Mouse (Mus musculus) CH12.LX (cell line): ENCODE results near the gene Dhx30. TPM values are rescaled to one million over a fixed set of nuclear protein-coding genes. Genes with fewer than 3 reads are reported as not detected.

Source experiments
- DNase-seq: peaks from one replicate; pipeline ENCODE4 v3.0.0-alpha.2; 2013; ENCODE audit errors: extremely low read depth
- H3K27ac ChIP-seq: 2 replicates; pipeline ENCODE4 v1.5.1; 2012; ENCODE audit warnings: low read depth, mild to moderate bottlenecking, control low read depth, moderate library complexity; ENCODE audit not compliant: insufficient read depth
- H3K27me3 ChIP-seq: replicated peaks from 2 replicates; pipeline ENCODE3; 2012; ENCODE audit warnings: inconsistent platforms
- H3K36me3 ChIP-seq, 2 experiments: replicated peaks in 1 of 2; 2 replicates each; pipeline versions ENCODE3 to v1.6.1; 2012; ENCODE audit warnings: inconsistent platforms in 1 of 2, low read length in 1 of 2, mild to moderate bottlenecking in 1 of 2, mixed read lengths in 1 of 2, moderate library complexity in 1 of 2; ENCODE audit not compliant: control insufficient read depth in 1 of 2, insufficient read depth in 1 of 2
- H3K4me1 ChIP-seq, 2 experiments: 2 replicates each; pipeline ENCODE4 v1.6.1; 2012; ENCODE audit warnings: inconsistent platforms in 1 of 2, moderate library complexity in 1 of 2; ENCODE audit not compliant: insufficient read depth in 2 of 2, control insufficient read depth in 1 of 2
- H3K4me2 ChIP-seq: 2 replicates; pipeline ENCODE4 v1.6.1; 2012; ENCODE audit warnings: low read depth, mild to moderate bottlenecking, control low read depth; ENCODE audit not compliant: poor library complexity, insufficient read depth, severe bottlenecking
- H3K4me3 ChIP-seq, 3 experiments: fragments of 150-350 bp in 1 of 3; sonication (generic) in 1 of 3; replicated peaks in 1 of 3; 2 replicates each; pipeline versions ENCODE3 to v1.5.1; 2011 to 2012; ENCODE audit warnings: low read depth in 2 of 3, low read length in 2 of 3, mild to moderate bottlenecking in 2 of 3, moderate library complexity in 2 of 3, control low read depth in 1 of 3, improper control_type of control experiment in 1 of 3, inconsistent platforms in 1 of 3, mixed read lengths in 1 of 3; ENCODE audit not compliant: poor library complexity in 1 of 3
- H3K79me2 ChIP-seq: replicated peaks from 2 replicates; pipeline ENCODE4 v1.6.1; 2012; ENCODE audit warnings: mild to moderate bottlenecking, moderate library complexity; ENCODE audit not compliant: control insufficient read depth, poor library complexity, insufficient read depth, severe bottlenecking; ENCODE audit errors: extremely low read depth
- H3K9ac ChIP-seq: 2 replicates; pipeline ENCODE4 v1.6.1; 2012; ENCODE audit warnings: low read depth, mild to moderate bottlenecking, control low read depth, moderate library complexity; ENCODE audit not compliant: insufficient read depth
- H3K9me3 ChIP-seq: replicated peaks from 2 replicates; pipeline ENCODE3; 2012; ENCODE audit warnings: low read length, inconsistent platforms, mixed read lengths
- BHLHE40 ChIP-seq: IDR thresholded peaks from 2 replicates; pipeline ENCODE4 v1.6.1; 2011; ENCODE audit warnings: mild to moderate bottlenecking, low read depth, low read length, improper control_type of control experiment
- CHD1 ChIP-seq: IDR thresholded peaks from 2 replicates; pipeline ENCODE4 v1.6.1; 2012; ENCODE audit warnings: low read depth, low read length, improper control_type of control experiment, inconsistent platforms
- CHD2 ChIP-seq: IDR thresholded peaks from 2 replicates; pipeline ENCODE4 v1.6.1; 2011; ENCODE audit warnings: low read length, improper control_type of control experiment
- CTCF ChIP-seq, 2 experiments: IDR thresholded peaks in 1 of 2; conservative IDR thresholded peaks in 1 of 2; 2 replicates each; pipeline ENCODE4 v1.5.1; 2011 to 2012; ENCODE audit warnings: low read depth in 2 of 2, low read length in 2 of 2, improper control_type of control experiment in 1 of 2, inconsistent platforms in 1 of 2, mild to moderate bottlenecking in 1 of 2, moderate library complexity in 1 of 2
- E2F4 ChIP-seq: IDR thresholded peaks from 2 replicates; pipeline ENCODE4 v1.6.1; 2011; ENCODE audit warnings: low read depth, low read length, improper control_type of control experiment; ENCODE audit not compliant: insufficient replicate concordance
- ELF1 ChIP-seq: IDR thresholded peaks from 2 replicates; pipeline ENCODE4 v1.6.1; 2014; ENCODE audit warnings: low read depth, mild to moderate bottlenecking, inconsistent platforms, low read length, improper control_type of control experiment
- HCFC1 ChIP-seq: IDR thresholded peaks from 2 replicates; pipeline ENCODE4 v1.6.1; 2012; ENCODE audit warnings: low read depth, mild to moderate bottlenecking, inconsistent platforms, low read length, improper control_type of control experiment
- JUND ChIP-seq: conservative IDR thresholded peaks from 2 replicates; pipeline ENCODE4 v1.6.1; 2011; ENCODE audit warnings: low read depth, low read length, improper control_type of control experiment
- MAFK ChIP-seq: IDR thresholded peaks from 2 replicates; pipeline ENCODE4 v1.6.1; 2011; ENCODE audit warnings: low read length, improper control_type of control experiment; ENCODE audit not compliant: insufficient replicate concordance
- MAX ChIP-seq: IDR thresholded peaks from 2 replicates; pipeline ENCODE4 v1.6.1; 2011; ENCODE audit warnings: low read length, improper control_type of control experiment
- MEF2A ChIP-seq: IDR thresholded peaks from 2 replicates; pipeline ENCODE4 v1.6.1; 2014; ENCODE audit warnings: low read depth, mild to moderate bottlenecking, inconsistent platforms, low read length, improper control_type of control experiment, borderline replicate concordance
- MXI1 ChIP-seq: IDR thresholded peaks from 2 replicates; pipeline ENCODE4 v1.6.1; 2011; ENCODE audit warnings: mild to moderate bottlenecking, low read depth, low read length, improper control_type of control experiment
- MYC ChIP-seq: IDR thresholded peaks from 2 replicates; pipeline ENCODE4 v1.6.1; 2011; ENCODE audit warnings: low read depth, mild to moderate bottlenecking, improper control_type of control experiment, low read length
- NELFE ChIP-seq: IDR thresholded peaks from 2 replicates; pipeline ENCODE4 v1.6.1; 2011; ENCODE audit warnings: low read depth, low read length, improper control_type of control experiment
- NRF1 ChIP-seq: IDR thresholded peaks from 2 replicates; pipeline ENCODE4 v1.6.1; 2014; ENCODE audit warnings: low read depth, mild to moderate bottlenecking, inconsistent platforms, low read length, improper control_type of control experiment, moderate library complexity
- PAX5 ChIP-seq: IDR thresholded peaks from 2 replicates; pipeline ENCODE4 v1.6.1; 2012; ENCODE audit warnings: low read length, inconsistent platforms, mixed read lengths
- POLR2A ChIP-seq: IDR thresholded peaks from 2 replicates; pipeline ENCODE4 v1.6.1; 2011; ENCODE audit warnings: low read depth, mild to moderate bottlenecking, improper control_type of control experiment, low read length
- RAD21 ChIP-seq: IDR thresholded peaks from 2 replicates; pipeline ENCODE4 v1.6.1; 2011; ENCODE audit warnings: low read depth, mild to moderate bottlenecking, low read length, improper control_type of control experiment, moderate library complexity
- SIN3A ChIP-seq: IDR thresholded peaks from 2 replicates; pipeline ENCODE4 v1.6.1; 2012; ENCODE audit warnings: low read length, improper control_type of control experiment, inconsistent platforms
- SMC3 ChIP-seq: IDR thresholded peaks from 2 replicates; pipeline ENCODE4 v1.6.1; 2011; ENCODE audit warnings: low read depth, low read length, improper control_type of control experiment
- TBP ChIP-seq: conservative IDR thresholded peaks from 2 replicates; pipeline ENCODE4 v1.6.1; 2011; ENCODE audit warnings: low read depth, low read length, improper control_type of control experiment
- TCF12 ChIP-seq: IDR thresholded peaks from 2 replicates; pipeline ENCODE4 v1.6.1; 2014; ENCODE audit warnings: low read depth, mild to moderate bottlenecking, inconsistent platforms, low read length, improper control_type of control experiment
- USF2 ChIP-seq: conservative IDR thresholded peaks from 2 replicates; pipeline ENCODE4 v1.6.1; 2011; ENCODE audit warnings: low read depth, low read length, improper control_type of control experiment
- ZC3H11A ChIP-seq: IDR thresholded peaks from 2 replicates; pipeline ENCODE4 v1.6.1; 2012; ENCODE audit warnings: low read depth, mild to moderate bottlenecking, inconsistent platforms, low read length, improper control_type of control experiment
- ZKSCAN1 ChIP-seq: IDR thresholded peaks from 2 replicates; pipeline ENCODE4 v1.6.1; 2012; ENCODE audit warnings: low read depth, inconsistent platforms, low read length, improper control_type of control experiment, borderline replicate concordance
- ZMIZ1 ChIP-seq: IDR thresholded peaks from 2 replicates; pipeline ENCODE4 v1.6.1; 2012; ENCODE audit warnings: low read depth, mild to moderate bottlenecking, inconsistent platforms, low read length, improper control_type of control experiment
- ZNF384 ChIP-seq: IDR thresholded peaks from 2 replicates; pipeline ENCODE4 v1.6.1; 2012; ENCODE audit warnings: low read depth, low read length, improper control_type of control experiment, inconsistent platforms
- dilution Hi-C: fragments of 300-500 bp; cut with MboI; formaldehyde crosslinking; loops from 2 replicates; pipeline ENCODE4 v1.14.3; 2020; ENCODE audit warnings: low sequenced_read_pairs; ENCODE audit not compliant: extremely low pct_unique_long_range_greater_than_20kb, extremely low pct_ligation_motif_present
- in situ Hi-C: fragments of 300-500 bp; cut with MboI; formaldehyde crosslinking; loops from 3 replicates; pipeline ENCODE4 v1.14.3; 2019; ENCODE audit warnings: low sequenced_read_pairs, low pct_ligation_motif_present, low pct_unique_long_range_greater_than_20kb, mixed read lengths
- polyA plus RNA-seq: library from polyadenylated mRNA; unstranded; fragments of >175 nt; gene quantifications from 2 replicates; pipeline ENCODE4 v1.2.1, GENCODE M21; 2012; ENCODE audit warnings: low read depth; ENCODE audit not compliant: insufficient read length
- total RNA-seq, 2 experiments: library from RNA; depleted of rRNA; stranded (reverse); fragments of 300-350 nt in 1 of 2; fragments of >200 nt in 1 of 2; gene quantifications; 2 replicates each; pipeline ENCODE4 v1.2.3; 2012 to 2014

Gene Dhx30
- total and polyA plus RNA-seq, 3 experiments: 68.8 to 129 (median 99.3) TPM

GRCm38 (mm10) chr9:110084201-110084964, 33.2 kb downstream of the Dhx30 start:
- Histone ChIP-seq H3K36me3 (peaks cover 83 to 99% of the 10 kb centered on the region in 2 experiments), H3K27ac (no peak overlapping the region), H3K27me3 (no peaks in the 10 kb centered on the region), H3K9me3 (no peaks in the 10 kb centered on the region), H3K4me3 (no peak overlapping the region), H3K4me1 (peaks cover 0 to 6% of the 10 kb centered on the region in 2 experiments; a peak in 2 of 4 replicates), H3K9ac (no peak overlapping the region), H3K79me2 (no peaks in the 10 kb centered on the region), H3K4me2 (no peak overlapping the region)
- no peak for DNase-seq
- in situ Hi-C loops: no loop called here
- dilution Hi-C loops: no loop called here
- no peak for TF ChIP-seq BHLHE40
- TF ChIP-seq JUND: no peak
- no peak for TF ChIP-seq NELFE
- TF ChIP-seq HCFC1: no peak
- no peak for TF ChIP-seq PAX5
- TF ChIP-seq CHD2: no peak
- no peak for TF ChIP-seq RAD21
- TF ChIP-seq TCF12: no peak
- no peak for TF ChIP-seq MAX
- TF ChIP-seq MXI1: no peak
- TF ChIP-seq MYC: no peak
- no peak for TF ChIP-seq ZC3H11A
- no peak for TF ChIP-seq TBP
- TF ChIP-seq USF2: no peak
- no peak for TF ChIP-seq SIN3A
- no peak for TF ChIP-seq E2F4
- no peak for TF ChIP-seq POLR2A
- no peak for TF ChIP-seq ZNF384
- no peak for TF ChIP-seq MEF2A

- TF ChIP-seq MEF2A (no peak), ZKSCAN1 (no peak), ZNF384 (no peak), MAFK (no peak), E2F4 (no peak), ZMIZ1 (no peak), ELF1 (no peak), CHD1 (no peak), CHD2 (no peak), SMC3 (no peak), CTCF (conservative IDR thresholded peaks at IDR 0.05 in 1 of 2, IDR thresholded peaks at IDR 0.05 in 1 of 2; ENCODE audit: low read depth in 2 of 2, low read length in 2 of 2) (no peak), NRF1 (no peak)
- DNase-seq: no peak
- dilution Hi-C loops: no loop called here
Observed at GRCm38 (mm10) chr9:110081066-110081465, 36.6 kb downstream of the Dhx30 start.

More at GRCm38 (mm10) chr9:110081066-110081465, 36.6 kb downstream of the Dhx30 start:
- no peaks in the 10 kb centered on the region for H3K9me3 ChIP-seq
- H3K4me2 ChIP-seq: no peak overlapping the region
- in situ Hi-C loops: no loop called here
- H3K9ac ChIP-seq: no peak overlapping the region
- H3K27ac ChIP-seq: no peak overlapping the region
- peaks cover 0 to 11% of the 10 kb centered on the region in 2 experiments; a peak in 2 of 4 replicates for H3K4me1 ChIP-seq
- no peaks in the 10 kb centered on the region for H3K79me2 ChIP-seq
- H3K36me3 ChIP-seq: peaks cover 58 to 94% of the 10 kb centered on the region in 2 experiments
- no peak overlapping the region for H3K4me3 ChIP-seq
- no peaks in the 10 kb centered on the region for H3K27me3 ChIP-seq
